Mouse (Mus musculus): ENCODE results near the gene Entpd2.
"Not testable (repeated sequence)": the region's sequence is repeated elsewhere in the genome, so short reads cannot be mapped to it uniquely, and the experiment has no call there.

The Entpd2 gene

GRCm38 (mm10) chr2:25394281-25395221 lies 1.1 kb upstream of the Entpd2 start:
- DNase-seq: no peak

DNA sequence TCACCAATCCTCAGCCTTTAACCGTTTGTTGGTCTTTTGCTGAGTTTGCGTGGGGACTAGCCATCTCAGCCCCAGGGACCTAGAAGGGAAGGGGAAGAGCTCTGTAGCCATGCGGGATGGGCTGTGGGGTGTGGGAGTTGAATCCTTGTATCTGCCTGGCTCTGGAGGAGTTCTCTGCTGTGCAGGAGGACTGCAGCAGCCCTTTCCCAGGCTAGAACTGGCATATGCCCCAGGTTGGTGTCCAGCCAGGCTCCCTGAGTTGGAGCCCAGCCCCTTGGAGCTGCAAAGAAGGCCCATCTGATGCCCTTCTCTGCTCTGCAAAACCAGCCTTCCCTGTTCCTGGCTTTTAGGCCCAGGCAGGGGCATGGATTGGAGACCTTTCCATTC lies 916 bp downstream of the Entpd2 start:
- no peak for DNase-seq

GRCm38 (mm10) chr2:25397010-25397409 lies 1.3 kb downstream of the Entpd2 start:
- DNase-seq: no peak

DNA sequence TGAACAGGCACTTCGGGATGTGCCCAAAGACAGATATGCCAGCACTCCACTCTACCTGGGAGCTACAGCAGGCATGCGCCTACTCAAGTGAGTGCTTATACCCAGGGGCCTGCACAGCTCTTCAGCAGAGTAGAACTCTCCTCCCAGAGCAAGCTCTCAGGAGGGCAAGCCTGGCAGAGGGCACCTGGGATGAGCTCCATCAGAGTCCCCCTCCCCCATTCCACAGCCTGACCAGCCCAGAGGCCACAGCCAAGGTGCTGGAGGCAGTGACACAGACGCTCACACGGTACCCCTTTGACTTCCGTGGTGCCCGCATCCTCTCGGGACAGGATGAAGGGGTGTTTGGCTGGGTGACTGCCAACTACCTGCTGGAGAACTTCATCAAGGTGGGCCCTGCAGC lies 2.4 kb downstream of the Entpd2 start:
- no peak for DNase-seq

DNA sequence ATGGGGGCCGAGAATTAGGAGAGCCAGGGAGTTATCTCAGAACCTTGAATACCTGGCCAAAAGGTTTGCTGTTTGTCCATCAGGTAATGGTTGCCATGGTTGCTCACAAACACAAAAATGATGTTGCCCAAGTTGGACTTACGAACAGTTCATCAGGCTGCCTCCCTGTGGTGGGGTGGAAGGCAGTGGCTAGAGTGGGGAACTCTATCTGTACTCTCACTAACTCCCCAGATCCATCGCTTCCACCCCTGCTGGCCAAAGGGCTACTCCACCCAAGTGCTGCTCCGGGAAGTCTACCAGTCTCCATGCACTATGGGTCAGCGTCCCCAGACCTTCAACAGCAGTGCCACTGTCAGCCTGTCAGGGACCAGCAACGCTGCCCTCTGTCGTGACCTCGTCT lies 3.4 kb downstream of the Entpd2 start, which contains the start of gene Npdc1:
TSS of gene Npdc1 (plus strand) at position 301 of the 400 bp plus-strand sequence.
- no peak for DNase-seq

- no peak for DNase-seq
Observed at GRCm38 (mm10) chr2:25400291-25400690, 4.6 kb downstream of the Entpd2 start.

DNA sequence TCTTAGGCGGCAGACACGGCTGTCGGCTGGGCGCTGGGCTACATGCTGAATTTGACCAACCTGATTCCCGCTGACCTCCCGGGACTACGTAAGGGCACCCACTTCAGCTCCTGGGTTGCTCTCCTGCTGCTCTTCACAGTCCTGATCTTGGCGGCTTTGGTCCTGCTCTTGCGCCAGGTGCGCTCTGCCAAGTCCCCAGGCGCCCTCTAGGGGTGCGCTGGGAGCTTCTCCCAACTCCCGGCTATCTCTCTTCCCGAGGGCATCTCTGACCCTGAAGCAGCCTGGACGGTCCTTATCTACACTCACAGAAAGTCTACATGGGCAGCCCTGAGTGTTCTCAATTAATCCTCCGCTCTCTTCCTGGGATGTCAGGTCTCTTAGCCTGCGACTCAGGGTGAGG lies 5.1 kb downstream of the Entpd2 start:
- peak; percentile 67 for DNase-seq

DNA sequence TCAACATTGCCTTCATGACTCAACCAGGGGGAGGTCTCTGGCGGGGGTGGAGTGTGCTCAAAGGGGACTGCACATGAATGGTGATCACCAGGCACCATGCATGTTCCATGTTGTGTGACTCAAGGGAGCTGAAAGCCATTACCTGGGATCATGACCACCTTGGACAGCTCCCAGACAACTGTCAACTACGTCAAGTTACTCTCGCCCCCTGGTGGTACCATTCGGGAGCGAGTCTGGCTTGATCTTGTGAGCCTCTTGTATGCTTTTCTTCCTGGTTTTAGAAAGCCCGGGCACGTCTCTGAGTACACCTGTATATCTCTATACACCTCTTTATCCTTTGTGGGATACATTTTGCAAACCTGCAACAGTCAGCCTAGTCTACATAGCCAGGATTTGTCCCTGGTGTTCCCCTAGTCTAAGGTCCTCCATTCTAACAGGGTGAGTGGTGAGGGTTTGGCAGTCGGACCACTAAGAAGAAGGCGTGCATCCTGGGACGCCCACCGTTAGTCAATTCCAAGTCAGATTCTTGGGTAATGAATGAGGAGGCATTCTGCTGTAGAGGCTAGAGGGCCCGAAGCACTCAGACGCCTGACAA lies 6.8 kb downstream of the Entpd2 start:
- DNase-seq: peak; percentile 94

GRCm38 (mm10) chr2:25402972-25403601 lies 7.4 kb downstream of the Entpd2 start:
- DNase-seq: peak; percentile 57

DNA sequence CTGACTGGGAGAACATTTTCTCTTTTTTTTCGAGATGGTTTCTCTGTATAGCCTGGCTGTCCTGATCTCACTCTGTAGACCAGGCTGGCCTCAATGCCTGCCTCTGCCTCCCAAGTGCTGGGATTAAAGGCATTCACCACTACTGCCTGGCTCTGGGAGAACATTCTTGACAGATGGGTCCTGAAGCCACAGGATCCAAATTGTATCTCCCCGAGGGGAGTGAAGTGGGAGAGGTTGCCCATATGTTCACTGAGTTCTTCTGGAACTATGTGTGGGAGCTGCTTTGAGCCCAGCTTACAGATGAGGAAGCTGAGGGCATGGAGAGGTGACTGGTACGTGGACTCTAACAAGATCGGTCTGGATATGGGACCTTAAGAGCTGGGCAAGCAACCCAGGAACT lies 8.3 kb downstream of the Entpd2 start:
- no peak for DNase-seq

- no peak for DNase-seq
Observed at GRCm38 (mm10) chr2:25408908-25409307, 13.2 kb downstream of the Entpd2 start.

GRCm38 (mm10) chr2:25413436-25413835 lies 17.8 kb downstream of the Entpd2 start:
- not testable (repeated sequence) for DNase-seq

- no peak for DNase-seq
Observed at GRCm38 (mm10) chr2:25417426-25417825, 21.8 kb downstream of the Entpd2 start.

DNA sequence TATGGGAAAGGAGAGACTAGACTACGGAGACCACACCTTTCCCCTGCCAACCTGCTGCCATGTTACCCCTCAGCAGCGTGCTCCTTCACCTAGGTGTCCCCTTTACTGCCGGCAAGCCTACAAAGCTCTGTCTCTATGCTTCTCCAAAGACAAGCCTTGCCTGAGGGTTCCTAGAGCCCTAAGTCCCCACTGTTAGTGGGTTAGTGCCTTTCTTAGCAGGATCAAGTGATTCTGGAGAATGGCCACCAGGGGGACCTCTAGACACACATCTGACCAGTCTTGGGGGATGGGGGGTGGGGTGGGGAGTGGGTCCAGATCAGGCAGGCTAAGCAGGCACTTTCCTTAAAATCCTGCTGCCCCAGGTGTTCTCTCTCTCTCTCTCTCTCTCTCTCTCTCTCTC lies 26.2 kb downstream of the Entpd2 start:
- peak; percentile 74 for DNase-seq

GRCm38 (mm10) chr2:25422587-25423410 lies 27.1 kb downstream of the Entpd2 start, which contains the start of gene Fut7:
TSS of gene Fut7 (plus strand) at chr2:25423267.
- peak; percentile 59 for DNase-seq

GRCm38 (mm10) chr2:25423626-25424025 lies 28.0 kb downstream of the Entpd2 start:
- no peak for DNase-seq

- DNase-seq: no peak
Observed at GRCm38 (mm10) chr2:25425481-25425880, 29.8 kb downstream of the Entpd2 start.

- peak; percentile 82 for DNase-seq
Observed at GRCm38 (mm10) chr2:25426721-25427191, 31.1 kb downstream of the Entpd2 start.

GRCm38 (mm10) chr2:25427256-25427655 lies 31.6 kb downstream of the Entpd2 start:
- DNase-seq: no peak

- DNase-seq: peak; percentile 98
Observed at GRCm38 (mm10) chr2:25428442-25429236, 33.0 kb downstream of the Entpd2 start, which contains the start of gene Abca2. TSS of gene Abca2 (plus strand) at chr2:25428703.

DNA sequence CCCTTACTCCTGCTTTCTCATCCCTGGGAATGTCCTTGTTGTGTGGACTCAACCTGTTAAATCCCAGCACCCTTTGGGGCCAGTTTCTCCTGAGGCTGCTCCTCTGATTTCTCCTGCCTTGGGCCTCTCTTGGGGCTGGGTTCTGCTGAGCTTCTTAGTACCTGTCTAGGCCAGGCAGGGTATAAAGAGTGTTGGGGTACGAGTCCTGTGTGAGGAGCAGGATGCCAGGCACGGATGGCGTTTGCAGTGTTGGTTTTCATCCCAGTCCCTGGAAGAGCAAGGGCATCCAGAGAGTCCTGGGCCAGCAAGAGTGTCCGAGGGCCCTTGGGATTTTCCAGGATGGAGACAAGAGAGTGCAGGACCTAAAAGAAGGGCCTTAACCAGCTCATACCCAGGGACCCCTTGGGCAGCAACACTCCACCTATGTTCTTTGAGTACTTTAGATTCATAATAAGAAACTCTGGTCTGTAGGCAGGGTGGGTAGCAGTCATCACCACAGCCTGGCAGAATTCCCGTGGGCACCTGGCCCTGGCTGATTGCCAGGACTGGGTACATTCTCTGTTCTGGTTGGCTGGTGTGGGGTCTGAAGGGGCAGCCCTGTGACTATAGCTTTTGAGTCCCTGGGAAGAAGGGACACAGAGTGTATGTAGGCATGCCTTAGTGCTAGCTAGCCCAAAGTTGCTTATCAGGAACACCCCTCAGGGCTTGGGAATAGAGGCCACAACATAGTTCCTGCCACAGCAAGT lies 33.9 kb downstream of the Entpd2 start:
- DNase-seq: no peak

All from thymus, postnatal 4 days (tissue).